Mouse (Mus musculus): ENCODE results near the gene Prss50. TPM values are rescaled to one million over a fixed set of nuclear protein-coding genes. Genes with fewer than 3 reads are reported as not detected.

Prss50 gene
- total RNA-seq, 4 experiments from 2014 or later = not detected

GRCm38 (mm10) chr9:110907201-110907837 is 49.6 kb downstream of the Prss50 start:
- DNase-seq (ENCODE audit: low spot score) = no peak

GRCm38 (mm10) chr9:110907838-110908630 is 50.3 kb downstream of the Prss50 start:
- DNase-seq (ENCODE audit: low spot score) = no peak

DNA sequence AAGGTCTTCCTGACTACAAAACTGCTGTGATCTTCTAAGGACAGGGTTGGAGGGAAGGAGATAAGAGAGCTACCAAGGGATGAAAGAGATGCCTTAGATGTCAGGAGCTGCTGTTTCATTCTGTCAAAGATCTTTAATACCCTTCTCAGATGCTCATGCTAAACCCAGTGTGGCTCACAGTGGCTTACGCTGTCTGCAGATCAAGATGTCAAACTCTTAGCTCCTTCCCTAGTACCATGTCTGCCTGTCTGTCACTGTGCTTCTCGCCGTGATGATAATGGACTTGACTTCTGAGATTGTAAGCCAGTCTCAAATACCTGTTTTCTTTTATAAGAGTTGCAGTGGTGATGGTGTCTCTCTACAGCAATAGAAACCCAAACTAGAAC is 50.9 kb downstream of the Prss50 start:
- DNase-seq (ENCODE audit: low spot score) = no peak

DNA sequence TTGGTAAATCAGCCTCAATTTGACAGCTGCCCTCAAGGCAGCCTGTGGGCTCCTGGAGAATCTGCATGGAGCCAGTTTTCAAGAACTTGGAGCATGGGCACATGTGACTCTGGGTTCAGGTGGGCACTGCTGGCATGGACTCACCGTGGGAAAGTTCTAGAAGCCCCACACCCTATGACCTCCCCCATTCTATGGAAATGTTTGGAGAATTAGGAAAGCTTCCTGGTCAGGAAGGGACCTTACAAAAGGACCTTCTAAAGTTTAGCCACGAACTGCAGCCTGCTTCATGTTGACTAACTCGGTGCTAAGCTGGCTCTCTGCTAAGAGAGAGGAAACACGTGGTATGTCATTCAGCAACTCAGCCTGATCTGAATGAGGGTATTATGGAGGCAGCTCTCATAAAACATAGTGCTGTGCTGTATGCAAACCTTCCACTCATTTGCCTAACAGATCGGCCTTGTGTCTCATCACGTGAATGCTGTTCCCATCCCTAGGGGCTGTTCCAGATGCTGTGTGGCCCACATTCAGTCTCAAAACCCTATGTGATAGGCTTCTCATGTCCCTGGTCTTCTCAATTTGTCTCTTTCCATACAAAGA is 51.7 kb downstream of the Prss50 start:
- DNase-seq (ENCODE audit: low spot score) = no peak

Other genes starting within 250 kb of the Prss50 start
- 1 to 10 TPM in 2 of 4 experiments, under 1 TPM in 2; 0.79 to 1.4 (median 0.97) TPM for gene Nradd, start 233.5 kb upstream of the Prss50 start, total RNA-seq (2022)
- 10 to 100 TPM in 1 of 4 experiments, 1 to 10 TPM in 3; 5.8 to 10.8 (median 8.5) TPM for gene Nbeal2, start 203.8 kb upstream of the Prss50 start, total RNA-seq (2022)
- gene Ccdc12, start 201.5 kb upstream of the Prss50 start, total RNA-seq (2022) = 10 to 100 TPM; 56.2 to 69.2 (median 65.3) TPM
- over 10,000 TPM; 10,766 to 11,632 (median 11,251) TPM for gene Myl3, start 116.1 kb upstream of the Prss50 start, total RNA-seq (2022)
- gene Pth1r, start 110.8 kb upstream of the Prss50 start, total RNA-seq (2022) = 1 to 10 TPM; 4.4 to 7.0 (median 5.1) TPM
- gene Prss42, start 59.8 kb upstream of the Prss50 start, total RNA-seq (2022) = not detected
- not detected for gene Prss44, start 44.0 kb upstream of the Prss50 start, total RNA-seq (2022)
- not detected for gene Prss43, start 31.3 kb upstream of the Prss50 start, total RNA-seq (2022)
- gene Prss45, start 23.4 kb upstream of the Prss50 start, total RNA-seq (2022) = under 1 TPM in 1 of 4 experiments, not detected in 3; 0.44 TPM
- gene Prss46, start 13.5 kb upstream of the Prss50 start, total RNA-seq (2022) = not detected
- gene Als2cl, start 21.9 kb downstream of the Prss50 start, total RNA-seq (2022) = 10 to 100 TPM; 11.5 to 19.1 (median 14.7) TPM
- gene Tmie, start 22.1 kb downstream of the Prss50 start, total RNA-seq (2022) = 1 to 10 TPM; 1.1 to 2.0 (median 1.6) TPM
- not detected for gene Fam240a, start 58.9 kb downstream of the Prss50 start, total RNA-seq (2022)
- gene Tdgf1, start 88.2 kb downstream of the Prss50 start, total RNA-seq (2022) = not detected
- 100 to 1,000 TPM; 286 to 346 (median 321) TPM for gene Lrrc2, start 93.6 kb downstream of the Prss50 start, total RNA-seq (2022)
- gene Rtp3, start 132.6 kb downstream of the Prss50 start, total RNA-seq (2022) = 1 to 10 TPM; 2.6 to 4.8 (median 3.7) TPM
- 1 to 10 TPM in 1 of 4 experiments, not detected in 3; 6.7 TPM for gene Ltf, start 161.3 kb downstream of the Prss50 start, total RNA-seq (2022)
- gene Ccrl2, start 199.6 kb downstream of the Prss50 start, total RNA-seq (2022) = 10 to 100 TPM in 3 of 4 experiments, 1 to 10 TPM in 1; 8.5 to 13.7 (median 10.8) TPM

Measured in heart, adult 8-10 months (tissue).